Mouse (Mus musculus) liver, adult 2 months (tissue): ENCODE measurements around the gene Gm34653.

Experiments used
- CTCF ChIP-seq: fragments of 200-500 bp; IDR thresholded peaks from 2 replicates; pipeline ENCODE4 v1.5.1; 2011; ENCODE audit warnings: low read depth, low read length, control low read depth
- POLR2A ChIP-seq: fragments of 200-500 bp; IDR thresholded peaks from 2 replicates; pipeline ENCODE4 v1.6.1; 2011; ENCODE audit warnings: low read length, control low read depth; ENCODE audit not compliant: insufficient read depth; ENCODE audit errors: extremely low read depth

GRCm38 (mm10) chr2:34803746-34804145, 29.1 kb upstream of the Gm34653 start:
- TF ChIP-seq POLR2A, result no peak
- TF ChIP-seq CTCF, result no peak
